8 mouse cellular contexts compared by ENCODE assay signal in genomic region chr17:68881725-68882524, GRCm38 (mm10). TPM values are rescaled to one million over a fixed set of nuclear protein-coding genes. Genes with fewer than 3 reads are reported as not detected.
DNase-seq lines count a peak whose midpoint lies in the region; ATAC-seq and TF ChIP-seq lines count a peak whose summit lies in the region.

No protein-coding gene starts in this region.

- H3K27ac ChIP-seq in heart, postnatal 0 days (ENCODE audit: low read depth): no peak overlapping the region
- no peak overlapping the region for H3K27ac ChIP-seq in liver, embryonic 13.5 days
- no peak overlapping the region for H3K27ac ChIP-seq in olfactory bulb, adult 2 months (ENCODE audit: insufficient read depth, low read depth, low read length)

- ATAC-seq in heart, postnatal 0 days (ENCODE audit: insufficient read depth, low read depth): no peak
- ATAC-seq in liver, embryonic 13.5 days (ENCODE audit: low read depth): no peak
- no peak for ATAC-seq in inflammation-experienced regulatory T-cells, adult 6 months

- H3K9me3 ChIP-seq in heart, postnatal 0 days (replicated peaks; ENCODE audit: control insufficient read depth, low read length): no peaks in the 10 kb centered on the region
- H3K9me3 ChIP-seq in liver, embryonic 13.5 days (replicated peaks): no peaks in the 10 kb centered on the region

- peak overlapping the region; percentile 45 for H3K4me2 ChIP-seq in heart, postnatal 0 days (ENCODE audit: low read depth, low read length)
- 0 out of 2 replicates have a peak overlapping the region, but pooled peaks have one; percentile 23 for H3K4me2 ChIP-seq in liver, embryonic 13.5 days

- no peak overlapping the region for H3K9ac ChIP-seq in heart, postnatal 0 days (replicated peaks; ENCODE audit: low read depth, low read length)
- H3K9ac ChIP-seq in liver, embryonic 13.5 days: no peak overlapping the region

- no peak for TF ChIP-seq EP300 in heart, postnatal 0 days (IDR thresholded peaks at IDR 0.05; ENCODE audit: low read depth)

- WGBS in heart, postnatal 0 days: 15% methylated on average over 21 of the region's 21 CpGs
- WGBS in liver, embryonic 13.5 days (ENCODE audit: insufficient replicate concordance): 13% methylated on average over 21 of the region's 21 CpGs
- WGBS in olfactory bulb, adult 2 months: 8% methylated on average over 21 of the region's 21 CpGs

- peak overlapping the region; percentile 24; the same call in 1 of the 2 replicates for H3K4me3 ChIP-seq in heart, postnatal 0 days (ENCODE audit: low read depth, low read length)
- H3K4me3 ChIP-seq in liver, embryonic 13.5 days (replicated peaks): no peak overlapping the region
- H3K4me3 ChIP-seq in olfactory bulb, adult 2 months (ENCODE audit: insufficient read depth, low read depth, low read length): peak overlapping the region; percentile 45

- no peak for TF ChIP-seq POLR2A in olfactory bulb, adult 2 months (IDR thresholded peaks at IDR 0.05; ENCODE audit: insufficient read depth, low read depth, low read length)

- H3K4me1 ChIP-seq in heart, postnatal 0 days (ENCODE audit: control insufficient read depth, insufficient read depth): no peaks in the 10 kb centered on the region
- no peaks in the 10 kb centered on the region for H3K4me1 ChIP-seq in liver, embryonic 13.5 days (replicated peaks)
- H3K4me1 ChIP-seq in olfactory bulb, adult 2 months (ENCODE audit: control insufficient read depth, insufficient read depth, low read length): peaks cover 2% of the 10 kb centered on the region; the same call in 1 of the 2 replicates

- H3K36me3 ChIP-seq in heart, postnatal 0 days (replicated peaks; ENCODE audit: control insufficient read depth, insufficient read depth, low read length): no peaks in the 10 kb centered on the region
- H3K36me3 ChIP-seq in liver, embryonic 13.5 days: no peaks in the 10 kb centered on the region

- peak; percentile 47 for TF ChIP-seq CTCF in heart, postnatal 0 days (IDR thresholded peaks at IDR 0.05; ENCODE audit: low read depth)
- no peak for TF ChIP-seq CTCF in olfactory bulb, adult 2 months (IDR thresholded peaks at IDR 0.05; ENCODE audit: insufficient read depth, low read depth, low read length)

- DNase-seq in gastrocnemius, postnatal 10 days: peak; percentile 11
- no peak for DNase-seq in gastrocnemius, postnatal 25 days
- DNase-seq in embryo, embryonic 10.5 days (ENCODE audit: low spot score): peak; percentile 68
- no peak for DNase-seq in heart, postnatal 0 days (ENCODE audit: low spot score)
- peak; percentile 65 to 68 for DNase-seq in kidney, postnatal 4 days
- no peak for DNase-seq in liver, embryonic 13.5 days

- no peaks in the 10 kb centered on the region; the same call in 1 of the 2 replicates for H3K27me3 ChIP-seq in heart, postnatal 0 days (ENCODE audit: control insufficient read depth, insufficient read depth, low read length)
- no peaks in the 10 kb centered on the region for H3K27me3 ChIP-seq in liver, embryonic 13.5 days

RNA-seq across cellular contexts. Expression of gene Tmem200c, which starts 55.5 kb away (rescaled TPM):
- 1 to 10 TPM in 1 of 2 experiments, under 1 TPM in 1; 0.42 to 1.2 TPM for total RNA-seq in gastrocnemius, postnatal 10 days (2021)
- total RNA-seq in gastrocnemius, postnatal 25 days (2021): under 1 TPM; 0.19 to 0.28 TPM
- total RNA-seq in heart, postnatal 0 days (2014; rRNA removed; ENCODE audit: low replicate concordance): 0.19 TPM in 1 of 2 replicates, not detected in the other
- not detected in 2 replicates for polyA plus RNA-seq in heart, postnatal 0 days (2015; fragmentation: Nextera tagmentation; extraction: Ambion mirVana)
- 0.08 TPM in 1 of 2 replicates, not detected in the other for polyA plus RNA-seq in liver, embryonic 13.5 days (2015; fragmentation: Nextera tagmentation; extraction: Ambion mirVana)
- polyA plus RNA-seq in olfactory bulb, adult 2 months (2012; ENCODE audit: insufficient read depth, insufficient read length, low replicate concordance, missing spikeins): not detected in 2 replicates
- polyA plus RNA-seq in inflammation-experienced regulatory T-cells, adult 6 months (2017; shearing (Covaris generic)): not detected

Comparison
In these comparisons a context has a peak if more than half of its experiments do, and no peak if none do; other contexts are left out.
1. DNase-seq: peak in gastrocnemius, postnatal 10 days (single experiment), embryo, embryonic 10.5 days (single experiment) and kidney, postnatal 4 days (2 of 2); none in gastrocnemius, postnatal 25 days (single experiment), heart, postnatal 0 days (single experiment) and liver, embryonic 13.5 days (single experiment).